Mouse (Mus musculus) lung, postnatal 25 days (tissue): ENCODE measurements around the gene Olfr1358.
"Not testable (repeated sequence)": the region's sequence is repeated elsewhere in the genome, so short reads cannot be mapped to it uniquely, and the experiment has no call there.

Experiments used
- DNase-seq: peaks from one replicate; pipeline ENCODE4 v3.0.0; 2022; ENCODE audit warnings: low spot score

The Olfr1358 gene

GRCm38 (mm10) chr10:78517128-78517527 lies at the start of gene Olfr1358:
Olfr1358 (plus strand) TSS chr10:78517428.
- no peak for DNase-seq

DNA sequence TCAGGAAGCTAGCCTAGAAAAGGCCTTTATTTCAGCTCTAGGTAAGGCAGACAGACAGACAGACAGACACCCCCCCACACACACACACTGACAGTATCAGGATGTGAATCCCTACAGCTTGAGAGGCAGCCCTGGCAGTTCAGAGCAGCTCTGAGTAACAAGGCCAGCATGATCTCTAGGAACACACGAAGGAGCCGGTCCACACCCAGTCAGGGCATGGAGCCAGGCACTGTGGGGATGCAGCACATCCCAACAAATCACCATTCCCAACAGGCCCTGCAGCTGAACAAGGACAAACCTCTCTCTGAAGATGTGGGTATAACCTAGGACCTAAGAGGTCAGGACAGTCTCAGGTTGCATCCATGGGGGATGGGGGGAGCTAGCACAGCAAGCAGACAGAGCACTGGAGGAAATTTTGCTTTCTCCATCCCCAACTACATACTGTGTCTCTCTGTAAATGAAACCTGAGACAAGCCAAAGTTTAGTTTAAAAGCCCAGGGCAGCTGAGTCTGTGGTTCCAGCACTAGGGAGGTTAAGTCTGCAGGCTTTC lies 49.4 kb upstream of the Olfr1358 start:
- no peak for DNase-seq

- no peak for DNase-seq
These were observed 46.5 kb upstream of the Olfr1358 start for GRCm38 (mm10) chr10:78470582-78471313.

DNA sequence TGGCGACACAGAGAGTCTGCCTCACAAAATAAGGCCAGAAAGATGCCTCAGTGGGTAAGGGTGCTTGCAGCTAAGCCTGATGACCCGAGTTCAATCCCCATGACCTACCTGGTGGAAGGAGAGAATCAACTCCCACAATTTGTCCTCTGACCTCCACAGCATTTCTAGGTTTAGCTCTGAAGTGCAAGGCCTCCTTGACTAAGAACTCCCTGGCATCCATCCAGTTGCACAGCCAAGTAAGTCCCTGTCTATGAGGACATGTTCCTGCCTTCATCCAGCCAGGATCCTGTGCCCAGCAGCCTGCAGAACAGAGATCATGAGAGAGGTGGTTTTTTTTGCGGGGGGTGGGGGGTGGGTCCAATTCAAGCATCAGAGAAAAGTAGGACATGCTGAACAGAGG lies 45.2 kb upstream of the Olfr1358 start:
- DNase-seq: no peak

DNA sequence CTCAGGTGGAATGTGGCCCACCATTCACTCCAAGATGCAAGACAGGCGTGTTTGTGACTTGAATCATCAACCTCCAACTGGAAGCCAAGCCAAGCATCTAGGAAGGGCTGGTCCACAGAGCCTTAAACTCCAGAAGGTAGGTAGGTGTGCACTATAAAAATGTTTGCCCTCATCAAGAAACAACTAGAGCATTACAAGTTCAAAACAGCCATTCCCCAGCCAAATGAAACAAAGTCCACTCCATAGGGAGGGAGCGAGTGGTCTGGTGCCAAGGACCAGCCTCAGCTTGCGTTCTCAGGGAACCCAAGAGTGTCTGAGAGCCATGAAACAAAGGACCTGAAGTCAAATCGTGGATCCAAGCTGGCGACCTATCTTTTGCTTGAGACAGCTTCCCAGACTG lies 43.8 kb upstream of the Olfr1358 start:
- no peak for DNase-seq

DNA sequence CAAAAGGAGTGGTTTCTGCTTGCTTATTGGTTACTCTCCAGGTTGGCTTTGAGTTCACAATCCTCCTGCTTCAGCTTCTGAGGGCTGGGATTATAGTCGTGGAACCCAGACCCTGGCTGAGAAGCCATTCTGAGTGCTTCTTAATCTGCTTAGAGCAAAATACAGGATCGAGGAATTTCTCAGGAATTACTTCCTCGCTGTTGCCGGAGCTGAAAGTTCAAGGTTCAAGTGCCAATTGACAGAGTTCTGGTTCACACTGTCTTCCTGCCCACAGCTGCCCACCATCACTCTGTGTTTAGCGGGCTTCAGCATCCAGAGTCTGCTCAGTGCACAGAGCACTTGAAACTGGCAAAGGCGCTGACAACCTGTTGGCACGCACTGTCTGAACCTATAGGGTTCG lies 42.5 kb upstream of the Olfr1358 start:
- no peak for DNase-seq

DNA sequence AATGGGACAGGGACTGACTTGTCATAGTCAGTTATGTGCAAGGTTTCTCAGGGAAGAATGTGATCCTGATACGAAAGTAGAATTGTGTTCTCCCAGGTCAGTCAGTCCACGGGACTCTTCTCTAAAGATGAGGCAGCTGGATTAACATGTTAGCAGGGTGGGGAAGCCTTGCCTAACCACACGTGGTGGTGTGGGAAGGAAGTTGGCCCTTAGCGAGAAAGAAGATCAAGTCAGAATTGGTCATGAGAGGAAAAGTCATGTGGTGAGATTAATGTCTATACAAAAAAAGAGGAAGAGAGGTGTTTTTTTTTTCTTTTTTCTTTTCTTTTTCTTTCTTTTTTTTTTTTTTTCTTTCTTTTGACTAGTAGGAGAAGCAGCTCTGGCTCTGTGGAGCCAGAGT lies 40.4 kb upstream of the Olfr1358 start:
- DNase-seq: no peak

DNA sequence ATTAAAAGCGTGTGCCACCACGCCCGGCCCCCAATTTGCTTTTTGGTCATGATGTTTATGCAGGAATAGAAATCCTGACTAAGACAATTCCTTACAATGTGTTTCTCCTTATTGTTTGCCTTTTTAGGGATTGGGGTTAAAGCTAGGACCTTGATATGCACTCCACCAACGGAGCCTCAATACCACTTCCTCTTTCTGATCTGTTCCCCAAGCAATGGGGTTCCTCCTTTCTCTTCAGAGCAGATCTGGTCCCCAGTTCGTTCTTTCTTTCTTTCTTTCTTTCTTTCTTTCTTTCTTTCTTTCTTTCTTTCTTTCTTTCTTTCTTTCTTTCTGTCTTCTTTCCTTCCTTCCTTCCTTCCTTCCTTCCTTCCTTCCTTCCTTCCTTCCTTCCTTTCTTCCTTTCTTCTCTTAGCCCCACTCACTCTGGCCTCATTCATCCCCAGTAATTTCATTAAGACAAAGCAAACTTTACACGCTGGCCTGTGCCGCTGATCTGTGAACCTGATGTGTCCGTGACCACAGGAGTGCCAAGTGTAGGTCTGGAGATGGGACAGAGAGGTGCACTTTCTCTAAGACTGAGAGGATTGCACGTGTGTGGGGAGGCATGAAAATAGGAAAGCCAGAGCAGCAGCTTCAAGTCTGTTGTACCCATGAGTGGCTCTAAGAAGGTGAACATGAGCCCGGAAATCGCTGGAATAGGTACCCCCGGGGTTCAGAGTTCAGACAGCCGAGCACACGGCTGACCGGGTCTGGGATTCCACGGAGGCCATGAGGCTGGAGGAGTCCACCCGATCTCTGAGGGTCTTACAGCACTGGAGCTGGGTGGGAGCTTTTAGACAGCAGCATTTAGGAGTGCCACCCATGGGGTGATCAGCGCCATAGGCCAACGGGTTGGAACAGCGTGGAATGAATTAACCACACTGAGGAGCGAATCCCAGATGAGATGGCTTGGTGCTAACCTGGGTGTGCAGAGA lies 36.0 kb upstream of the Olfr1358 start:
- no peak for DNase-seq

GRCm38 (mm10) chr10:78481928-78482499 lies 35.2 kb upstream of the Olfr1358 start:
- no peak for DNase-seq

DNA sequence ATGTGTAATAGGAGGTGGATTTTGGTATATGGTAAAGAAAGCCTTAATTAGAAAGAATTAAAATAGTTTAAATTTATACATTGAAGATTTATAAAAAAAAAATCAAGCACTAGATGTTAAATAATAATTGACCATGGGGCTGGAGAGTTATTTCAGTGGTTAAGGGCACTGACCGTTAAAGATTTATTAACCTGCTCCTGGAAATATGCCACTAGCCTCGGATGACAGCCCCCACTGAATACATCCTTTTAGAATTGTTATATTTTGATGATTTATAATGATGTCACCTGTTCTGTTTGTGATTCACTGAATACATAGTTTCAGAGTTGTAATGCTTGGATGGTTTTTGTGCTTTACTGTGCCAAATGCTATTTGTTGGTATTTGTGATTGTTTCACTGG lies 31.9 kb upstream of the Olfr1358 start:
- DNase-seq: not testable (repeated sequence)

DNA sequence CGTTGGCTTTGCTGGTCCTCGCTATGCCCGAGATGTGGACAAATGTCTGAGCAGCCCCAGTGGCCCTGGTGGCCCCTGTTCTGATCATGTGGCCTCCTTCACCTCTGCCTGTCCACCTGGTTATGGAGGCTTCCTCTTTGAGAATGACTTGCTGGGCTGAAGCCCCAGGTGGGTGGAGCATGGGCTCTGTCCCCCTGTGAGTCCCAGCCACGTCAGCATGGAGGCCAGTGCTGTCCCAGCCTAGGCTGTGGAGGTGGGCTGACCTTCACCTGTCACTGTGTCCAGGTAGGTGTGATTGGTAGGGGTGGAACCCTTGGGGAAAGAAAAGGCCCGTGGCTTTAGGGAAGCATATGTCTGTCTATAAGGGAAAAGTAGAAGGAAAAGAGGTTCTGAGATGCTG lies 30.4 kb upstream of the Olfr1358 start:
- DNase-seq: no peak

- DNase-seq: peak; percentile 78
These were observed 29.7 kb upstream of the Olfr1358 start for GRCm38 (mm10) chr10:78487431-78488086.

DNA sequence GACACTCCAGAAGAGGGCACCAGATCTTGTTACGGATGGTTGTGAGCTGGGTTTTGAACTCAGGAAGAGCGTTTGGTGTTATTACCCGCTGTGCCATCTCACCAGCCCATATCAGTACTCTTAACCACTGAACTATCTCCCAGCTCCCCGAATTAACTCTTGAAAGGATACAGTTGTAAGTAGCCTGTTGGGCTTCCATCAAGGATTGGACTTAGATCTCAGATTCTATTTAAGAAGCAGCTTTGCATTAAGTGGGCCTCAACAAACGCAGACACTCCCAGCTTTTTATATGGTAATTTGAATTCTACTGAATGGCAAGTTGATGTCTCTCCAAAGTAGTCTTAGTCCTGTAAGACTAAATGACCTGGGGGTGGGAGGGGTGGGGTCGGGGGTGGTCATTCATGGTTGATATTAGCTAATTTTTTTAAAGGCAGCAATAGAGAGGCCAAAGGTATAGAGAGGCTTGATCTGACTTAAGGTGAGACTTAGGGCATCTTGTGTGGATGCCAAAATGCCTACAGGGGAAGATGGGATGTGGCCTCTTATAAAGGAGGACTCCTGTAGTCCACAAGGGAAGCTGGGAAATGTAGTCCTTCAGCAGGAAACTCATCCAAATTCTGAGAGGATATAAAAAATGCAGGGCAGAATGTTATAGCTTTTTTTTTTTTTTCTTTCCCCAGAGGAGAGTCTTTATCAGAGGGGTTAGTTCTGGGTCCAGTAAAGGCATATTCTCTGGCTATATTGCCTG lies 14.1 kb upstream of the Olfr1358 start:
- no peak for DNase-seq

DNA sequence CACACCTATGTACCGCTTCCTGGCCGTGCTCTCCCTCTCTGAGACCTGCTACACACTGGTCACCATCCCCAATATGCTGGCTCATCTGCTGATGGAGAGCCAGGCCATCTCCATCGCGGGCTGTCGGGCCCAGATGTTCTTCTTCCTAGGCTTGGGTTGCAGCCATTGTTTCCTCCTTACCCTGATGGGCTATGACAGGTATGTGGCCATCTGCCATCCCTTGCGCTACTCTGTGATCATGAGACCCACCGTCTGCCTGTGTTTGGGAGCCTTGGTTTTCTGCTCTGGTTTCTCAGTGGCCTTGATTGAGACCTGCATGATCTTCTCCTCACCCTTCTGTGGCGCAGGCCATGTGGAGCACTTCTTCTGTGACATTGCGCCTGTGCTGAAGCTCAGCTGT lies 2.6 kb downstream of the Olfr1358 start:
- no peak for DNase-seq

GRCm38 (mm10) chr10:78520260-78521005 lies 3.2 kb downstream of the Olfr1358 start:
- no peak for DNase-seq

DNA sequence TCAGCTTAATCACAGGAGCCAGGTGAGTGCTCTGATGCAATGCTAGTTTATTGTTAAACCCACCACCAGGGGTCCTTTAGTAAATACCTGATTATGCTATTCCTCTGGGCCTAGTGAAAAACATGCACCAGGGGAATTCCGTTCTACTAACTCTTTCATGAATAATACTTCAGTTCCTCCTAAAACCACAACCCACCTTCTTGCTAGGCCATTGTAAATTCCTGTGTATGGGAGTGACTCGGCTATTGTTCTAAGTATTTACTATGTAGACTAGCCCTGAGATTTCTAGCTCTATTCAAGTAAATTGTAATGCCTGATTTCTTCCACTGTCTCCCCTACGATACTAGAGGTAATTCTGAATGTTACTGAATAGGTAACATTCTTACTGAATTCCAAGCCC lies 7.8 kb downstream of the Olfr1358 start:
- DNase-seq: not testable (repeated sequence)

GRCm38 (mm10) chr10:78525511-78525910 lies 8.3 kb downstream of the Olfr1358 start:
- DNase-seq: no peak

GRCm38 (mm10) chr10:78540943-78541342 lies 23.7 kb downstream of the Olfr1358 start:
- peak; percentile 32 for DNase-seq

DNA sequence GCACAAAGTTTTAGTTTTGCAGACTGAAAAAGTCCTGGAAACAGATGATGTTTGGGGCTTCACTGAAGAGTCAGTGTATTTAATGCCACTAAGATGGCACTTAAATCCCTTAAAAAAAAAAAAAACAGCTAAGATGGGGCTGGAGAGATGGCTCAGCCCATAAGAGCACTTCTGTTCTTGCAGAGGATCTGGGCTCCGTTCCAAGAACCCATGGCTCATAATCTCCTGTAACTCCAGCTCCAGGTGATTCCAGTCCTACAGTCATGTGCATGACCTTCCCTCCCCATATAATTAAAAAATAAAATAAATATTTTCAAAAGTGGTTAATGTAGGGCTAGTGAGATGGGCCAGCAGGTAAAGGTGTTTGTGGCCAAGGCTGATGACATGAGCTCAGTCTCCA lies 47.8 kb downstream of the Olfr1358 start:
- no peak for DNase-seq

- no peak for DNase-seq
These were observed 52.0 kb downstream of the Olfr1358 start for GRCm38 (mm10) chr10:78569191-78569590.
